Mouse (Mus musculus) limb, embryonic 10.5 days (tissue): ENCODE data around the gene Parp6. TPM values are rescaled to one million over a fixed set of nuclear protein-coding genes. Genes with fewer than 3 reads are reported as not detected.
A peak's percentile ranks its signal among the peaks of the same experiment; 100 is the strongest.

Source experiments
- DNase-seq: peaks from one replicate; pipeline ENCODE4 v3.0.0-alpha.2; 2017; ENCODE audit warnings: low spot score
- H3K27ac ChIP-seq: fragments of 300-500 bp; sonication (generic); 2 replicates; pipeline ENCODE4 v1.5.1; 2016; ENCODE audit warnings: mild to moderate bottlenecking
- H3K27me3 ChIP-seq: fragments of 300-500 bp; sonication (generic); 2 replicates; pipeline ENCODE4 v1.6.1; 2016; ENCODE audit warnings: low read depth, mild to moderate bottlenecking; ENCODE audit not compliant: poor library complexity, severe bottlenecking
- H3K36me3 ChIP-seq: fragments of 300-500 bp; sonication (generic); 2 replicates; pipeline ENCODE4 v1.6.1; 2016; ENCODE audit warnings: mild to moderate bottlenecking, moderate library complexity
- H3K4me1 ChIP-seq: fragments of 300-500 bp; sonication (generic); 2 replicates; pipeline ENCODE4 v1.6.1; 2016
- H3K4me3 ChIP-seq: fragments of 300-500 bp; sonication (generic); 2 replicates; pipeline ENCODE4 v1.5.1; 2016; ENCODE audit warnings: mild to moderate bottlenecking, moderate library complexity
- H3K9me3 ChIP-seq: fragments of 300-500 bp; sonication (generic); replicated peaks from 2 replicates; pipeline ENCODE4 v1.6.1; 2016; ENCODE audit warnings: mild to moderate bottlenecking
- WGBS: fragments of 180-500 bp; shearing (Covaris S2); methylation state at CpG from one replicate; pipeline ENCODE4 v1.1.7; 2016; 5-methylcytosine and 5-hydroxymethylcytosine counted together
- polyA plus RNA-seq: library from polyadenylated mRNA; unstranded; fragments of >200 nt; fragmentation: Nextera tagmentation; extraction: Ambion mirVana; gene quantifications from 2 replicates; pipeline ENCODE4 v1.2.1, GENCODE M21; 2016

The Parp6 gene
- polyA plus RNA-seq, 1 experiment from 2014 or later: 33.3 TPM

GRCm38 (mm10) chr9:59672195-59672894 is 55.3 kb downstream of the Parp6 start:
- Histone ChIP-seq H3K36me3 (peaks cover 99% of the 10 kb centered on the region), H3K27me3 (no peaks in the 10 kb centered on the region), H3K27ac (no peak overlapping the region), H3K4me1 (no peaks in the 10 kb centered on the region), H3K4me3 (no peak overlapping the region), H3K9me3 (no peaks in the 10 kb centered on the region)
- DNase-seq: no peak
- 95% methylated on average over 12 of the region's 12 CpGs for WGBS

- Histone ChIP-seq H3K27me3 (no peaks in the 10 kb centered on the region), H3K9me3 (no peaks in the 10 kb centered on the region), H3K4me1 (no peaks in the 10 kb centered on the region), H3K36me3 (peaks cover 99% of the 10 kb centered on the region), H3K4me3 (no peak overlapping the region), H3K27ac (no peak overlapping the region)
- DNase-seq: no peak
- 73% methylated on average over 2 of the region's 2 CpGs for WGBS
Observed at GRCm38 (mm10) chr9:59673427-59673826, 56.3 kb downstream of the Parp6 start.

GRCm38 (mm10) chr9:59675598-59675997 is 58.5 kb downstream of the Parp6 start:
- H3K4me3 ChIP-seq: no peak overlapping the region
- DNase-seq: no peak
- no peaks in the 10 kb centered on the region for H3K9me3 ChIP-seq
- WGBS: 93% methylated on average over 14 of the region's 14 CpGs
- H3K4me1 ChIP-seq: peaks cover 12% of the 10 kb centered on the region
- no peak overlapping the region for H3K27ac ChIP-seq
- H3K27me3 ChIP-seq: peaks cover 6% of the 10 kb centered on the region
- H3K36me3 ChIP-seq: peaks cover 94% of the 10 kb centered on the region

GRCm38 (mm10) chr9:59678313-59678712 is 61.2 kb downstream of the Parp6 start:
- H3K4me1 ChIP-seq: peaks cover 13% of the 10 kb centered on the region
- 42% methylated on average over 1 of the region's 1 CpGs for WGBS
- H3K9me3 ChIP-seq: no peaks in the 10 kb centered on the region
- H3K27me3 ChIP-seq: peaks cover 25% of the 10 kb centered on the region
- no peak overlapping the region for H3K4me3 ChIP-seq
- no peak overlapping the region for H3K27ac ChIP-seq
- peaks cover 67% of the 10 kb centered on the region for H3K36me3 ChIP-seq
- DNase-seq: no peak

- H3K27me3 ChIP-seq: peaks cover 25% of the 10 kb centered on the region
- peaks cover 13% of the 10 kb centered on the region for H3K4me1 ChIP-seq
- H3K36me3 ChIP-seq: peaks cover 51% of the 10 kb centered on the region
- H3K9me3 ChIP-seq: no peaks in the 10 kb centered on the region
- under 1% methylated on average over 47 of the region's 47 CpGs for WGBS
- peak within 1 kb of the TSS; percentile 70 for H3K27ac ChIP-seq
- peak within 1 kb of the TSS; percentile 57 for H3K4me3 ChIP-seq
- DNase-seq: peak; percentile 94
Observed at GRCm38 (mm10) chr9:59679678-59680533, 62.8 kb downstream of the Parp6 start, which contains the start of gene Gramd2. TSS of gene Gramd2 (plus strand) at chr9:59680144.

GRCm38 (mm10) chr9:59680534-59680875 is 63.4 kb downstream of the Parp6 start:
- Histone ChIP-seq H3K27ac (peak overlapping the region; percentile 70; the same call in 1 of the 2 replicates), H3K27me3 (peaks cover 25% of the 10 kb centered on the region), H3K36me3 (peaks cover 45% of the 10 kb centered on the region), H3K4me3 (peak overlapping the region; percentile 57), H3K9me3 (no peaks in the 10 kb centered on the region), H3K4me1 (peaks cover 13% of the 10 kb centered on the region)
- 8% methylated on average over 16 of the region's 16 CpGs for WGBS
- no peak for DNase-seq

- Histone ChIP-seq H3K4me3 (no peak overlapping the region), H3K27ac (no peak overlapping the region), H3K9me3 (no peaks in the 10 kb centered on the region), H3K4me1 (peaks cover 13% of the 10 kb centered on the region), H3K36me3 (peaks cover 11% of the 10 kb centered on the region), H3K27me3 (peaks cover 25% of the 10 kb centered on the region)
- WGBS: 84% methylated on average over 2 of the region's 2 CpGs
- no peak for DNase-seq
Observed at GRCm38 (mm10) chr9:59684020-59684419, 66.9 kb downstream of the Parp6 start.

- Histone ChIP-seq H3K4me1 (peaks cover 12% of the 10 kb centered on the region), H3K27me3 (peaks cover 8% of the 10 kb centered on the region; the same call in 1 of the 2 replicates), H3K36me3 (no peaks in the 10 kb centered on the region), H3K4me3 (no peak overlapping the region), H3K9me3 (no peaks in the 10 kb centered on the region), H3K27ac (no peak overlapping the region)
- DNase-seq: no peak
- 35% methylated on average over 6 of the region's 6 CpGs for WGBS
Observed at GRCm38 (mm10) chr9:59687416-59688046, 70.4 kb downstream of the Parp6 start.

- DNase-seq: peak; percentile 47
- Histone ChIP-seq H3K36me3 (no peaks in the 10 kb centered on the region), H3K4me1 (peaks cover 49% of the 10 kb centered on the region), H3K4me3 (peak overlapping the region; percentile 44), H3K9me3 (no peaks in the 10 kb centered on the region), H3K27me3 (peaks cover 8% of the 10 kb centered on the region; the same call in 1 of the 2 replicates), H3K27ac (peak overlapping the region; percentile 46; the same call in 1 of the 2 replicates)
- WGBS: 6% methylated on average over 23 of the region's 23 CpGs
Observed at GRCm38 (mm10) chr9:59691635-59692094, 74.6 kb downstream of the Parp6 start.

- no peaks in the 10 kb centered on the region for H3K36me3 ChIP-seq
- 29% methylated on average over 9 of the region's 9 CpGs for WGBS
- no peak for DNase-seq
- peaks cover 49% of the 10 kb centered on the region for H3K4me1 ChIP-seq
- H3K27ac ChIP-seq: peak overlapping the region; percentile 46; the same call in 1 of the 2 replicates
- H3K27me3 ChIP-seq: peaks cover 8% of the 10 kb centered on the region; the same call in 1 of the 2 replicates
- H3K9me3 ChIP-seq: no peaks in the 10 kb centered on the region
- H3K4me3 ChIP-seq: peak overlapping the region; percentile 44
Observed at GRCm38 (mm10) chr9:59692145-59692544, 75.1 kb downstream of the Parp6 start.

GRCm38 (mm10) chr9:59694571-59695450 is 77.7 kb downstream of the Parp6 start:
- peak overlapping the region; percentile 32 for H3K27ac ChIP-seq
- peaks cover 8% of the 10 kb centered on the region; the same call in 1 of the 2 replicates for H3K27me3 ChIP-seq
- 27% methylated on average over 16 of the region's 16 CpGs for whole genome bisulfite sequencing
- DNase-seq: peak; percentile 57
- 0 out of 2 replicates have a peak overlapping the region, but pooled peaks have one; percentile 12 for H3K4me3 ChIP-seq
- H3K9me3 ChIP-seq: no peaks in the 10 kb centered on the region
- H3K4me1 ChIP-seq: peaks cover 54% of the 10 kb centered on the region
- H3K36me3 ChIP-seq: no peaks in the 10 kb centered on the region

GRCm38 (mm10) chr9:59695451-59695813 is 78.3 kb downstream of the Parp6 start:
- Histone ChIP-seq H3K36me3 (no peaks in the 10 kb centered on the region), H3K4me1 (peaks cover 58% of the 10 kb centered on the region), H3K4me3 (no peak overlapping the region), H3K27me3 (peaks cover 8% of the 10 kb centered on the region; the same call in 1 of the 2 replicates), H3K9me3 (no peaks in the 10 kb centered on the region), H3K27ac (peak overlapping the region; percentile 17; the same call in 1 of the 2 replicates)
- 35% methylated on average over 3 of the region's 3 CpGs for WGBS
- no peak for DNase-seq
